Mouse (Mus musculus): Measurements from ENCODE around the gene Lrrc2. TPM values are rescaled to one million over a fixed set of nuclear protein-coding genes. Genes with fewer than 3 reads are reported as not detected.

Lrrc2 gene
- polyA plus RNA-seq, 1 experiment from 2014 or later: 0.51 TPM

GRCm38 (mm10) chr9:111001621-111002020, 50.3 kb downstream of the Lrrc2 start:
- no peaks in the 10 kb centered on the region for H3K27me3 ChIP-seq (ENCODE audit: control insufficient read depth, insufficient read depth, low read length)
- no peaks in the 10 kb centered on the region for H3K4me1 ChIP-seq (ENCODE audit: control insufficient read depth, insufficient read depth, low read length)
- no peak overlapping the region for H3K27ac ChIP-seq (replicated peaks; ENCODE audit: low read depth, low read length)
- no peak overlapping the region for H3K9ac ChIP-seq (replicated peaks; ENCODE audit: low read length)
- no peak overlapping the region for H3K4me2 ChIP-seq (ENCODE audit: low read length)
- DNase-seq: no peak
- WGBS: 82% methylated on average over 12 of the region's 12 CpGs
- no peak overlapping the region for H3K4me3 ChIP-seq (replicated peaks; ENCODE audit: low read depth, low read length)
- H3K36me3 ChIP-seq (ENCODE audit: control insufficient read depth, insufficient read depth, low read length): no peaks in the 10 kb centered on the region
- no peaks in the 10 kb centered on the region for H3K9me3 ChIP-seq (ENCODE audit: control insufficient read depth, low read length)
- ATAC-seq (ENCODE audit: low FRiP score, low TSS enrichment): no peak

GRCm38 (mm10) chr9:111003279-111003678, 51.9 kb downstream of the Lrrc2 start:
- no peaks in the 10 kb centered on the region for H3K27me3 ChIP-seq (ENCODE audit: control insufficient read depth, insufficient read depth, low read length)
- no peak overlapping the region for H3K4me3 ChIP-seq (replicated peaks; ENCODE audit: low read depth, low read length)
- no peak for ATAC-seq (ENCODE audit: low FRiP score, low TSS enrichment)
- H3K9me3 ChIP-seq (ENCODE audit: control insufficient read depth, low read length): no peaks in the 10 kb centered on the region
- H3K4me2 ChIP-seq (ENCODE audit: low read length): no peak overlapping the region
- DNase-seq: no peak
- WGBS: 90% methylated on average over 9 of the region's 9 CpGs
- no peak overlapping the region for H3K9ac ChIP-seq (replicated peaks; ENCODE audit: low read length)
- H3K4me1 ChIP-seq (ENCODE audit: control insufficient read depth, insufficient read depth, low read length): no peaks in the 10 kb centered on the region
- no peaks in the 10 kb centered on the region for H3K36me3 ChIP-seq (ENCODE audit: control insufficient read depth, insufficient read depth, low read length)
- H3K27ac ChIP-seq (replicated peaks; ENCODE audit: low read depth, low read length): no peak overlapping the region

GRCm38 (mm10) chr9:111006544-111006943, 55.2 kb downstream of the Lrrc2 start:
- no peak overlapping the region for H3K27ac ChIP-seq (replicated peaks; ENCODE audit: low read depth, low read length)
- no peaks in the 10 kb centered on the region for H3K36me3 ChIP-seq (ENCODE audit: control insufficient read depth, insufficient read depth, low read length)
- H3K4me1 ChIP-seq (ENCODE audit: control insufficient read depth, insufficient read depth, low read length): no peaks in the 10 kb centered on the region
- ATAC-seq (ENCODE audit: low FRiP score, low TSS enrichment) (no peak), DNase-seq (no peak)
- no peak overlapping the region for H3K4me2 ChIP-seq (ENCODE audit: low read length)
- H3K9ac ChIP-seq (replicated peaks; ENCODE audit: low read length): no peak overlapping the region
- H3K9me3 ChIP-seq (ENCODE audit: control insufficient read depth, low read length): no peaks in the 10 kb centered on the region
- no peak overlapping the region for H3K4me3 ChIP-seq (replicated peaks; ENCODE audit: low read depth, low read length)
- 94% methylated on average over 2 of the region's 2 CpGs for WGBS
- no peaks in the 10 kb centered on the region for H3K27me3 ChIP-seq (ENCODE audit: control insufficient read depth, insufficient read depth, low read length)

- 57% methylated on average over 3 of the region's 3 CpGs for WGBS
- no peaks in the 10 kb centered on the region for H3K4me1 ChIP-seq (ENCODE audit: control insufficient read depth, insufficient read depth, low read length)
Measured at GRCm38 (mm10) chr9:111009763-111010162, 58.4 kb downstream of the Lrrc2 start.

GRCm38 (mm10) chr9:111011550-111011949, 60.2 kb downstream of the Lrrc2 start:
- no peaks in the 10 kb centered on the region for H3K9me3 ChIP-seq (ENCODE audit: control insufficient read depth, low read length)
- ATAC-seq (ENCODE audit: low FRiP score, low TSS enrichment): no peak
- WGBS: 86% methylated on average over 9 of the region's 9 CpGs
- H3K4me1 ChIP-seq (ENCODE audit: control insufficient read depth, insufficient read depth, low read length): no peaks in the 10 kb centered on the region
- H3K36me3 ChIP-seq (ENCODE audit: control insufficient read depth, insufficient read depth, low read length): no peaks in the 10 kb centered on the region
- no peak overlapping the region for H3K9ac ChIP-seq (replicated peaks; ENCODE audit: low read length)
- H3K4me2 ChIP-seq (ENCODE audit: low read length): no peak overlapping the region
- H3K27ac ChIP-seq (replicated peaks; ENCODE audit: low read depth, low read length): no peak overlapping the region
- DNase-seq: no peak
- H3K27me3 ChIP-seq (ENCODE audit: control insufficient read depth, insufficient read depth, low read length): no peaks in the 10 kb centered on the region
- no peak overlapping the region for H3K4me3 ChIP-seq (replicated peaks; ENCODE audit: low read depth, low read length)

More at GRCm38 (mm10) chr9:111009763-111010162, 58.4 kb downstream of the Lrrc2 start:
- DNase-seq (no peak), ATAC-seq (ENCODE audit: low FRiP score, low TSS enrichment) (no peak)
- Histone ChIP-seq H3K9me3 (ENCODE audit: control insufficient read depth, low read length) (no peaks in the 10 kb centered on the region), H3K4me3 (replicated peaks; ENCODE audit: low read depth, low read length) (no peak overlapping the region), H3K9ac (replicated peaks; ENCODE audit: low read length) (no peak overlapping the region), H3K4me2 (ENCODE audit: low read length) (no peak overlapping the region), H3K27me3 (ENCODE audit: control insufficient read depth, insufficient read depth, low read length) (no peaks in the 10 kb centered on the region), H3K36me3 (ENCODE audit: control insufficient read depth, insufficient read depth, low read length) (no peaks in the 10 kb centered on the region), H3K27ac (replicated peaks; ENCODE audit: low read depth, low read length) (no peak overlapping the region)

GRCm38 (mm10) chr9:111012041-111012440, 60.7 kb downstream of the Lrrc2 start:
- ATAC-seq (ENCODE audit: low FRiP score, low TSS enrichment): no peak
- WGBS: 81% methylated on average over 3 of the region's 3 CpGs
- H3K36me3 ChIP-seq (ENCODE audit: control insufficient read depth, insufficient read depth, low read length): no peaks in the 10 kb centered on the region

GRCm38 (mm10) chr9:111015658-111016057, 64.3 kb downstream of the Lrrc2 start:
- no peak overlapping the region for H3K9ac ChIP-seq (replicated peaks; ENCODE audit: low read length)
- no peaks in the 10 kb centered on the region for H3K36me3 ChIP-seq (ENCODE audit: control insufficient read depth, insufficient read depth, low read length)
- H3K27me3 ChIP-seq (ENCODE audit: control insufficient read depth, insufficient read depth, low read length): no peaks in the 10 kb centered on the region
- no peak overlapping the region for H3K4me2 ChIP-seq (ENCODE audit: low read length)
- ATAC-seq (ENCODE audit: low FRiP score, low TSS enrichment) (no peak), DNase-seq (no peak)
- no peak overlapping the region for H3K27ac ChIP-seq (replicated peaks; ENCODE audit: low read depth, low read length)
- no peak overlapping the region for H3K4me3 ChIP-seq (replicated peaks; ENCODE audit: low read depth, low read length)
- no peaks in the 10 kb centered on the region for H3K4me1 ChIP-seq (ENCODE audit: control insufficient read depth, insufficient read depth, low read length)
- no peaks in the 10 kb centered on the region for H3K9me3 ChIP-seq (ENCODE audit: control insufficient read depth, low read length)
- 79% methylated on average over 4 of the region's 4 CpGs for WGBS

More at GRCm38 (mm10) chr9:111012041-111012440, 60.7 kb downstream of the Lrrc2 start:
- Histone ChIP-seq H3K27me3 (ENCODE audit: control insufficient read depth, insufficient read depth, low read length) (no peaks in the 10 kb centered on the region), H3K27ac (replicated peaks; ENCODE audit: low read depth, low read length) (no peak overlapping the region), H3K9ac (replicated peaks; ENCODE audit: low read length) (no peak overlapping the region), H3K9me3 (ENCODE audit: control insufficient read depth, low read length) (no peaks in the 10 kb centered on the region), H3K4me1 (ENCODE audit: control insufficient read depth, insufficient read depth, low read length) (no peaks in the 10 kb centered on the region), H3K4me3 (replicated peaks; ENCODE audit: low read depth, low read length) (no peak overlapping the region), H3K4me2 (ENCODE audit: low read length) (no peak overlapping the region)
- no peak for DNase-seq

GRCm38 (mm10) chr9:111019022-111019421, 67.7 kb downstream of the Lrrc2 start, which contains the start of gene Ltf:
Gene Ltf, plus strand, starts transcription at chr9:111019271.
- H3K9ac ChIP-seq (replicated peaks; ENCODE audit: low read length): no peak within 1 kb of the TSS
- DNase-seq (no peak), ATAC-seq (ENCODE audit: low FRiP score, low TSS enrichment) (no peak)
- WGBS: 83% methylated on average over 5 of the region's 5 CpGs
- H3K4me3 ChIP-seq (replicated peaks; ENCODE audit: low read depth, low read length): no peak within 1 kb of the TSS
- H3K9me3 ChIP-seq (ENCODE audit: control insufficient read depth, low read length): no peaks in the 10 kb centered on the region
- no peaks in the 10 kb centered on the region for H3K4me1 ChIP-seq (ENCODE audit: control insufficient read depth, insufficient read depth, low read length)
- no peaks in the 10 kb centered on the region for H3K36me3 ChIP-seq (ENCODE audit: control insufficient read depth, insufficient read depth, low read length)
- no peak within 1 kb of the TSS for H3K27ac ChIP-seq (replicated peaks; ENCODE audit: low read depth, low read length)
- H3K4me2 ChIP-seq (ENCODE audit: low read length): no peak within 1 kb of the TSS
- no peaks in the 10 kb centered on the region for H3K27me3 ChIP-seq (ENCODE audit: control insufficient read depth, insufficient read depth, low read length)

- 91% methylated on average over 10 of the region's 10 CpGs for WGBS
Measured at GRCm38 (mm10) chr9:111026791-111027190, 75.4 kb downstream of the Lrrc2 start.

More at GRCm38 (mm10) chr9:111026791-111027190, 75.4 kb downstream of the Lrrc2 start:
- Histone ChIP-seq H3K27ac (replicated peaks; ENCODE audit: low read depth, low read length) (no peak overlapping the region), H3K4me2 (ENCODE audit: low read length) (no peak overlapping the region), H3K4me1 (ENCODE audit: control insufficient read depth, insufficient read depth, low read length) (no peaks in the 10 kb centered on the region), H3K27me3 (ENCODE audit: control insufficient read depth, insufficient read depth, low read length) (no peaks in the 10 kb centered on the region), H3K9ac (replicated peaks; ENCODE audit: low read length) (no peak overlapping the region), H3K9me3 (ENCODE audit: control insufficient read depth, low read length) (no peaks in the 10 kb centered on the region), H3K36me3 (ENCODE audit: control insufficient read depth, insufficient read depth, low read length) (no peaks in the 10 kb centered on the region), H3K4me3 (replicated peaks; ENCODE audit: low read depth, low read length) (no peak overlapping the region)
- ATAC-seq (ENCODE audit: low FRiP score, low TSS enrichment) (no peak), DNase-seq (no peak)

Measured in midbrain, embryonic 14.5 days (tissue).